Comparison of ENCODE assay signal across 20 mouse cellular contexts in the genomic region with DNA sequence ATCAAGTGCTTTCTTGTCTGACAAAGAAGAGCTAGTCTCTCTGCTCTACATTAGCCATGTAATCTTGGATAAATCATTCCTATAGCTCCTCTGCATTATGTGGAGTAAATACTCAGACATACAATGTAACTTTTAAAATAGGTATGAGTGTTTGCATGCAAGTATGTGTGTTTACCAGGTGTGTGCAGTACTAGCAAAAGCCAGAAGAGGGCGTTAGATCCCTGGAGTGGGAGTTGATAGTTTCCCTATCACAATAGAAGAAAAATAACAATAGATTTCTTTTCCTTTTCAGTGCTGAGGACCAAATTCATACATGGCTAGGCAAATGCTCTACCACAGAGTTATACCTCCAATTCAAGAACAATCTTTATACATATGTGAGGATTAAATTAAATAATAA. TPM values are rescaled to one million over a fixed set of nuclear protein-coding genes. Genes with fewer than 3 reads are reported as not detected.
DNase-seq lines count a peak whose midpoint lies in the region; ATAC-seq and TF ChIP-seq lines count a peak whose summit lies in the region.
"Had no signal": no experiment of that assay in that cellular context is flagged by ENCODE, and none has a peak within 500 bp of the region (broad histone marks: within the 10 kb centered on the region; RNA-seq: fewer than 3 reads in every experiment).

No protein-coding gene starts in this region.

- no peak overlapping the region for H3K4me2 ChIP-seq in forebrain, postnatal 0 days (ENCODE audit: low read depth)
- H3K4me2 ChIP-seq in forebrain, embryonic 16.5 days (ENCODE audit: low read length): no peak overlapping the region
- H3K4me2 ChIP-seq: forebrain, embryonic 12.5 days; heart, embryonic 11.5 days; hindbrain, embryonic 13.5 days; kidney, embryonic 15.5 days; limb, embryonic 15.5 days; lung, embryonic 15.5 days; midbrain, embryonic 11.5 days; neural tube, embryonic 13.5 days had no signal

- no peak for DNase-seq in forebrain, postnatal 0 days
- no peak for DNase-seq in layer of hippocampus, adult 2 months (ENCODE audit: low spot score in 2 of 2)
- DNase-seq in layer of hippocampus, adult 9-10 months (ENCODE audit: low spot score): no peak
- DNase-seq in A20 (ENCODE audit: low read depth, low spot score): peak; percentile 65
- peak; percentile 77 for DNase-seq in R1 (ENCODE audit: low read depth, low spot score)
- no peak for DNase-seq in cerebellum, postnatal 10 days
- DNase-seq: cerebellum, adult 2 months; gastrocnemius, postnatal 25 days; heart, postnatal 14 days had no signal

- WGBS in forebrain, postnatal 0 days: 68% methylated on average over 1 of the region's 1 CpGs
- WGBS in forebrain, embryonic 16.5 days: 72% methylated on average over 1 of the region's 1 CpGs

- no peaks in the 10 kb centered on the region; the same call in 1 of the 2 replicates for H3K9me3 ChIP-seq in forebrain, postnatal 0 days (ENCODE audit: low read length)
- H3K9me3 ChIP-seq in forebrain, embryonic 16.5 days (ENCODE audit: control insufficient read depth, low read length): no peaks in the 10 kb centered on the region; the same call in 1 of the 2 replicates
- H3K9me3 ChIP-seq: forebrain, embryonic 12.5 days; kidney, embryonic 15.5 days; limb, embryonic 15.5 days; lung, embryonic 15.5 days; neural tube, embryonic 13.5 days had no signal

- H3K36me3 ChIP-seq in forebrain, postnatal 0 days (ENCODE audit: insufficient read depth): no peaks in the 10 kb centered on the region
- no peaks in the 10 kb centered on the region for H3K36me3 ChIP-seq in forebrain, embryonic 16.5 days (ENCODE audit: control insufficient read depth, insufficient read depth)
- H3K36me3 ChIP-seq: forebrain, embryonic 12.5 days; hindbrain, embryonic 13.5 days; kidney, embryonic 15.5 days; limb, embryonic 15.5 days; lung, embryonic 15.5 days; neural tube, embryonic 13.5 days had no signal

- no peaks in the 10 kb centered on the region for H3K4me1 ChIP-seq in forebrain, postnatal 0 days (ENCODE audit: insufficient read depth)
- H3K4me1 ChIP-seq in forebrain, embryonic 16.5 days (replicated peaks; ENCODE audit: control insufficient read depth, insufficient read depth, low read length): no peaks in the 10 kb centered on the region
- H3K4me1 ChIP-seq: forebrain, embryonic 12.5 days; limb, embryonic 15.5 days; lung, embryonic 15.5 days; neural tube, embryonic 13.5 days had no signal

- ATAC-seq in forebrain, postnatal 0 days: no peak
- ATAC-seq in forebrain, embryonic 16.5 days: no peak
- ATAC-seq in cerebellum, adult (ENCODE audit: insufficient number of reproducible peaks, low FRiP score, low TSS enrichment): no peak
- ATAC-seq: intestine, embryonic 16.5 days had no signal

- no peaks in the 10 kb centered on the region for H3K27me3 ChIP-seq in forebrain, postnatal 0 days (ENCODE audit: insufficient read depth, low read length)
- H3K27me3 ChIP-seq in forebrain, embryonic 16.5 days (replicated peaks; ENCODE audit: control insufficient read depth, insufficient read depth, low read length): no peaks in the 10 kb centered on the region
- H3K27me3 ChIP-seq: forebrain, embryonic 12.5 days; hindbrain, embryonic 13.5 days; kidney, embryonic 15.5 days; limb, embryonic 15.5 days; lung, embryonic 15.5 days; neural tube, embryonic 13.5 days had no signal

- TF ChIP-seq CTCF in forebrain, postnatal 0 days (IDR thresholded peaks at IDR 0.05; ENCODE audit: low read depth): 0 out of 2 replicates have a peak, but pooled peaks have one; percentile 12
- peak; percentile 54 for TF ChIP-seq CTCF in layer of hippocampus, adult 2 months (conservative IDR thresholded peaks at IDR 0.05)

- H3K9ac ChIP-seq in forebrain, postnatal 0 days: no peak overlapping the region
- H3K9ac ChIP-seq in forebrain, embryonic 16.5 days (replicated peaks; ENCODE audit: low read depth, low read length): no peak overlapping the region
- H3K9ac ChIP-seq: forebrain, embryonic 12.5 days; hindbrain, embryonic 13.5 days; kidney, embryonic 15.5 days; limb, embryonic 15.5 days; lung, embryonic 15.5 days; neural tube, embryonic 13.5 days had no signal

- no peak overlapping the region for H3K27ac ChIP-seq in forebrain, postnatal 0 days (ENCODE audit: low read depth, low read length)
- no peak overlapping the region for H3K27ac ChIP-seq in forebrain, embryonic 16.5 days (ENCODE audit: low read length)
- H3K27ac ChIP-seq in layer of hippocampus, adult 2 months: no peak overlapping the region
- H3K27ac ChIP-seq: forebrain, embryonic 12.5 days; hindbrain, embryonic 13.5 days; kidney, embryonic 15.5 days; limb, embryonic 15.5 days; lung, embryonic 15.5 days; neural tube, embryonic 13.5 days had no signal

- H3K4me3 ChIP-seq in forebrain, postnatal 0 days (ENCODE audit: low read depth, low read length): no peak overlapping the region
- H3K4me3 ChIP-seq in forebrain, embryonic 16.5 days (replicated peaks; ENCODE audit: low read length): no peak overlapping the region
- H3K4me3 ChIP-seq in layer of hippocampus, adult 2 months: no peak overlapping the region
- H3K4me3 ChIP-seq: forebrain, embryonic 12.5 days; hindbrain, embryonic 13.5 days; kidney, embryonic 15.5 days; limb, embryonic 15.5 days; lung, embryonic 15.5 days; neural tube, embryonic 13.5 days had no signal

RNA-seq across cellular contexts. Expression of a gene that starts 15.5 kb away (rescaled TPM):
- total RNA-seq in forebrain, postnatal 0 days (2014; rRNA removed): 31.2 and 32.4 TPM in 2 replicates
- polyA plus RNA-seq in forebrain, postnatal 0 days (2015; fragmentation: Nextera tagmentation; extraction: Ambion mirVana): 18.3 and 20.7 TPM in 2 replicates
- polyA plus RNA-seq in forebrain, embryonic 16.5 days (2015; fragmentation: Nextera tagmentation; extraction: Ambion mirVana): 15.6 and 18.4 TPM in 2 replicates
- total RNA-seq in layer of hippocampus, adult 2 months (2021): 10 to 100 TPM; 34.9 to 40.3 TPM

Comparison
In these comparisons a context has a peak if more than half of its experiments do, and no peak if none do; other contexts are left out.
1. DNase-seq: peak in A20 (single experiment) and R1 (single experiment); none in forebrain, postnatal 0 days (single experiment), layer of hippocampus, adult 2 months (0 of 2), layer of hippocampus, adult 9-10 months (single experiment) and cerebellum, postnatal 10 days (0 of 2).